Mouse (Mus musculus) midbrain, embryonic 10.5 days (tissue): ENCODE results near the gene Osbpl11. TPM values are rescaled to one million over a fixed set of nuclear protein-coding genes. Genes with fewer than 3 reads are reported as not detected.

Source experiments
- polyA plus RNA-seq: library from polyadenylated mRNA; unstranded; fragments of >200 nt; fragmentation: Nextera tagmentation; extraction: Ambion mirVana; gene quantifications from 2 replicates; pipeline ENCODE4 v1.2.1, GENCODE M21; 2016

The Osbpl11 gene
- polyA plus RNA-seq, 1 experiment from 2014 or later = 23.3 TPM

Other genes starting within 250 kb of the Osbpl11 start
- gene Iqcg, start 128.9 kb upstream of the Osbpl11 start, polyA plus RNA-seq = 3.9 and 4.5 TPM in 2 replicates
- gene Rpl35a, start 128.6 kb upstream of the Osbpl11 start, polyA plus RNA-seq = 787 and 975 TPM in 2 replicates
- 3.8 and 3.9 TPM in 2 replicates for gene Lmln, start 122.5 kb upstream of the Osbpl11 start, polyA plus RNA-seq
- gene Snx4, start 66.4 kb downstream of the Osbpl11 start, polyA plus RNA-seq = 72.9 and 75.3 TPM in 2 replicates
- 40.7 and 46.3 TPM in 2 replicates for gene Zfp148, start 195.8 kb downstream of the Osbpl11 start, polyA plus RNA-seq